Mouse (Mus musculus) erythroblast, embryonic 14.5 days (primary cell): ENCODE data around the gene Rad51b.

ENCODE experiments used
- GATA1 ChIP-seq: IDR thresholded peaks from 2 replicates; pipeline ENCODE4 v1.6.1; 2012; ENCODE audit warnings: low read length, inconsistent platforms, mixed read lengths
- TAL1 ChIP-seq: IDR thresholded peaks from 3 replicates; pipeline ENCODE4 v1.6.1; 2012; ENCODE audit warnings: low read length, inconsistent platforms, mixed read lengths

GRCm38 (mm10) chr12:79663893-79664574 is 367.0 kb downstream of the Rad51b start:
- no peak for TF ChIP-seq TAL1
- no peak for TF ChIP-seq GATA1
